Mouse (Mus musculus): Measurements from ENCODE around the gene Dab1.

Gene Dab1

DNA sequence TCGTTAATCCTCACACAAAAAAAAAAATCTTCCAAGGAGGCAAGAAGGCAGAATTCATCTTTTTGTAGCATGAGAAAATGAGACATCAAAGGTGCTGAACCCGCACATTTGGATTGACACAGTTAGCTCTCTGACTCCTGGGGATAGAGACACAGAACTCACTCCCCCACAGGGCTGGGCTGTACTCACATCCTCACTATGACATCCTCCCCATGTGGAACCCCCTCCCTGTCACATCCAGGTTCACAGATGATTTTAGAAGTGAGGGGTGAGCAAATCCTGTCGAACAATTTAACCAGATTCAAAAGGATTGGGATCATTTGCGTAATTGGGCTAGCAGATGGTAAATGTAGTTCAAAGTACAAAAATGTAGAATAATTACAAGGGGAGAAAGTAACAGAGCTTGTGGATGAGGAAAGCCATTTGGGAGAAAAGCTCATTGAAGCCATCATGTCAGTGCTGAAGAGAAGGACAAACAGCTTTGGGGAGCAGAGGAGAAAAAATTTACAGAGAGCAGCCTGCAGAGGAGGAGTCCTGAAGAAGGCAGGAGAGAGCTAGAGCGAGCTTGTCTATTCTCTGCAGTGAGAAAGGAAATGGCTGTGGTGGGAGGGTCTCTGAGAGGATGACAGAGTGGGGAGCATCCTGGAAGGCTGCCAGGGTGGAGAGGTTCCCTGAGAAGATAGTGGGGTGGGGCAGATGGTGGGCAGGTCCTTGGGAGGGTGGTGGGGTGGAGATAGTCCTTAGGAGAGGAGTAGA, 890.2 kb downstream of the Dab1 start:
- DNase-seq (ENCODE audit: extremely low read depth, low read depth): no peak

DNA sequence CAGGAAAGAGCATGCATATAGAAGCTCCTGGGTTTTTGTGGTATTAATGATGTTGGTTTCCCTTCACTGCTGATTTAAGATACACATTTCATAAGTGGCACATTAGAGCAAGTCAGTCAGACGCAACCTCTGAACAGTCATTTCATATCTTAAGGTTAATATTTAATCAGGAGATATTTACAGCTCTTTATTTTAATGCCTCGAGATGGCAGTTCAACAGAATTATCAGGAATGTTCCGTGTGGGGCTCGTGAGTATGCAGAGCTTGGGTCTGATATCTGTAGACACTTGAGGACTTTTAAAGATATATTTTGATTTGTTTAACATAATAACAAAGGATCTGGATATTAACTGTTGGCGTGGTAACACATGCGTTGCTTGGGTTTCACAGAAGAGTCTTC, 892.7 kb downstream of the Dab1 start:
- DNase-seq (ENCODE audit: extremely low read depth, low read depth): no peak

DNA sequence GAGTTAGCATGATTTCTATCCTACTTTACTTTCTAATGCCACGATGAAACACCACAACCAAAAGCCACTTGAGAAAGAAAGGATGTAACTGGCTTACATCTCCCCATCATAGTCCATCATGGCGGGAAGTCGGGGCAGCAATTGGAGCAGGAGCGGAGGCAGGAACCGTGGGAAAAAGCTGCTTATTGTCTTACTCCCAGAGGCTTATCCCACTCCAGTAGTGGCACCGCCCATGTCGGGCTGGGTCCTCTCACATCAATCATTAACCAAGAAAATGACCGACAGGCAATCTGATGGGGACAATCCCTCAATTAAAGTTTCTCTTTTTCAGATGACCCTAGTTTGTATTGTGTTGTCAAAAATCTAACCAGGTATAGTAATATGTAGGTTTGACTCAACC, 893.4 kb downstream of the Dab1 start:
- no peak for DNase-seq (ENCODE audit: extremely low read depth, low read depth)

DNA sequence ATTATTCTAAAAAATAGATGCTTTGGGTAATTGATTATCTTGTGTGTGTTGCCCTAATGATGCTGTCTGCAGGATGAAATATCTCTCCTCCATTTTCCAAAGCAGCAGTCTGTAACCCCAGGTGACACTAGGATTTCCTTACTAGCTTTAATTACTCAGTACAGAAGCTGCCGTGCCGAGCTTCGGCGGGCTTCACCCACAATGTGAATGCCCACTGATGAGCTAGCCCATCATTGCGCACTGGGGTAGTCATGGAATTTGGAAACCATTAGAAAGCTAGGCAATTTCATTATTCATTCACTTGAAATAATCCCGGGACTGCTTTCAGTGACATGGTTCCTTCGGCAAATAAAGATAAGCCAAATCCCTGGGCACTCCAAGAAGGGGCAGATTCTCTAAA, 894.5 kb downstream of the Dab1 start:
- no peak for DNase-seq (ENCODE audit: extremely low read depth, low read depth)

DNA sequence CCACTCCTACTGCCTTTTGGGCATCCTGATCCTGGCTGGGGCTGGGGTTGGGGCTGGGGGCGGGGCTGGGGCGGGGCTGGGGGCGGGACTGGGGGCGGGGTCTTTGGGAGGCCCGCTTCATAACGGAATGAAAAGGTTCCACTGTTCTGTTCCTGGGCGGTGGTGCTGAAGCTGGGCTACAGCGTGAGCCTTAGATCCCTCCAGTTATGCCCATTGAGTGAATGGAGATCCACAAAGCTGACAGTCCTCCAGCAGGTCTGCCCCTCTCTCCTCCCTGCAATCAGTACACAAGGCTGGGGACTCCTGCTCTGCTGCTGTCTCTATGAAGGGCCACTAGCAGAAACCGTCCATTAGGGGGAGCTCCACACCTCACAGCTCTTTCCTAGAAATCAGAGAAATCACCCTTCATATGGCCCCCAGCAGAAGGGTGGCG, 895.4 kb downstream of the Dab1 start:
- DNase-seq (ENCODE audit: extremely low read depth, low read depth): no peak

DNA sequence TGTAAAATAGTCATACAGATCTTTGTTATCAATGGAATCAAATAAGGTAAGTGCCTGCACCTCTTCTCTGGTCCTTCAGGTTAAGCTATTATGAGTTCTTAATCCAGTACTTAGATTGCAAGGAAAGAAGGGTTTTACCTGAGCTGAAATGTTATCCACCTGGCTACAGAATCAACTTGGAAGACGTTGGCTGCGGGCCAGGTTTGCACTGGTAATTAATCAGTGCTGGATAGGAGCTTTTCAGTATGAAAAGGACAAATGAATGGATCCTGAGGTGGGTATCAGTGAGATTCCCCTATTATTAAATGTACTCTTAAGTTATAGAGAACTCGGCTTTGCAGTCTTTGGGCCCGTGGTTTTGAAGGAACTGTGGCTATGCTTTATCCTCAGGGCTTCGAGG, 896.5 kb downstream of the Dab1 start:
- no peak for DNase-seq (ENCODE audit: extremely low read depth, low read depth)

DNA sequence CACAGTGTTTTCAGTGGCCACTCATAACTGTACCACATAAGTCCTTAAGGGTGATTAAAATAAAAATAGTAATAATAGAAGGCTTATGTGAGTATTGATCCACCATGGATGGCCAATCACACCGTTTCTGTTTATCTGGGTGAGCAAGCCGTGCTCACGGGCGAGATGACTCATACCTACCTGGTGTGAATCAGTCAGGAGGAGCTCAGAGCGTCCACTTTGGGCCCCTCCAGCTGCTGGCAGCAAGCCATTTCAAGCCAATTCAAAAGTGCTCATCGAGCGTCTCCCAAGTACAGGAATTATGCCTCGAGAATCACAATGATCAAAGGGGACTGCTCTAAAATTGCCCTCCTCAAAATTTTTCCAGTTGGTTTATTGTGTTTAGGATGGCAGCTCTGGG, 903.2 kb downstream of the Dab1 start:
- no peak for DNase-seq (ENCODE audit: extremely low read depth, low read depth)

DNA sequence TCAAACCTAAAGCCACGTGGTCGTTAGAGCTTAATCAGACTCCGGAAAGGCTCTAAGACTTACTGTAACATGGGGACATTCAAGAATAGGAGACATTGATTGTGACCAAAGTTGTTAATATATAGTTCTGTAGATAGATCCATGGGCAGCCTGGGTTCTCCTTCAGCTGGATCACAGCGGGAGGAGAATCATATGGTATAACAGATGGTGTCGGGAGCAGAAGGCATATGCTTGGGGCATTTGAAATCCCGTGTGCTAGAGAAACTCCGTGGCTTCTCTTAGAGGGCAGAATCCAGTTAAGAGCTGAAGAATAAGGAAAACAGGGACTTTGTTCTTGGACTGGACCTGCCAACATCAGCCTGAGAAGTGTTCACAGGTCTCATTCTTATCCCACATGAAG, 904.6 kb downstream of the Dab1 start:
- DNase-seq (ENCODE audit: extremely low read depth, low read depth): no peak

DNA sequence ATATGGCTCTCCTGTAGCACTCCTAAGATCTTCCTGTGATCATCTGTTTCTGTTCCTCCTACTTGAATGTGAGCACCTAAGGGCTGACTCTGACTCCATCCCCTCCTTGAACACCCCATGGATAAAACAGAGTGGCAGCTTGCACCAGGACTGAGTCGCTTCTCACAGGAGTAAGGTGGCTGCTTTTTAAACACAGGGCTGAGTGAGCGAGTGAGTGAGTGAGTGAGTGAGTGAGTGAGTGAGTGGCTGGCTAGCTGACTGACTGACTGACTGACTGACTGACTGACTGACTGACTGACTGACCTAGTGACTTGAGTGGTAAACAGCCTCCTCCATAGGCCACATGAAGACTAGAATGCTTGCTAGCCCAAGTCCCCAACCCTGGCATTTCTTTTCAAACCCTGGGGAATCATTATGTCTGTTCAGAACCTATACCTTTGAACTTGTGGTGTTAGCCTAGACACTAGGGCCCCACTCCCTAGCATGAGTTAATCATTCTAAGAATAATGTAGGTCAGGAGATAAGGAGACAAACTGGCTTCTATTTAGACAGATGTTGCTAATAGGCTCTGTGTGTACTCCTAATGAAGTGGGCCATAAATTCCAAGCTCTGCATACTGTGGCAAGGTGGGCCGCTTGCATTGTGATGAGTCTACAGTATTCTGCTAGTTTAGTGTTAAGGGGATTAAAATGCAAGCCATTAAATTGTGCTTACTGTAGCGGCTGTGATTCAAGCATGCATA, 910.9 kb downstream of the Dab1 start:
- no peak for DNase-seq (ENCODE audit: extremely low read depth, low read depth)

DNA sequence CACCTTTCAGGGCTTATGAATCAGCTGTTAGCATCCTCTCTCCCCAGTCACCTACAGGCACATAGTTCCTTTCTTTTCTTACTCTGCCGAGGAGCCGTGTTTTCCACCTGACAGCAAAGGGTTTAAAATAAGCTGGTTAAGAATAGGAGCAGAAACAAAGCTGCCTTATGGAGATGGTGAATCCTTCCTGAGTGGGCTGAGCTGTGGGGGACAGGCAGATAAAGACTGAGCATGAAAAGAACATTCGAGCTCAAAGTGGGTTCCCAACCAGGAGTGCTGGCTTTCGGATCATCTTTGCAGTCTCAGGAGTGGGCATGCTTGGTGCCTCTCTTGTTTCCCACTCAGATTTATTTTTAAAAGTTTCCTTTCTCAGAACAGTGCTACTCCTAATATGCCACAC, 913.7 kb downstream of the Dab1 start:
- no peak for DNase-seq (ENCODE audit: extremely low read depth, low read depth)

DNA sequence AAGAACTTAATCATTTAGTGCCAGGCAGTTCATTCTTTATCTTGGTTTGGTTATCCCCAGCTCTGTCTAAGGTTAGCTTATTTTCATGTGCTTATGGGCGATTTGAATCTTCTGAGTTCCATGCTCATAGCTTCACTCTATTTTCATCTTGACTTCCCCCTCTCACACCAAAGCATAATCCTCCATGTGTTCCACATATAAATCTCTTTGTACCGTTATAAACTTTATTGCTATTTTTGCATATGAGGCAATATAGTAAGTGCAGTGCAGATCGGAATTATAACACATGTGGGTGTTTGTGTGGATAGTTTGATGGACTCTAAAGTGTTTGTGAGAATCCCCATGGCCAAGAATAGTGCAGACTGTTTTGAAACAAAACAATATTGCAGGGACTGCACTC, 919.3 kb downstream of the Dab1 start:
- DNase-seq (ENCODE audit: extremely low read depth, low read depth): no peak

DNA sequence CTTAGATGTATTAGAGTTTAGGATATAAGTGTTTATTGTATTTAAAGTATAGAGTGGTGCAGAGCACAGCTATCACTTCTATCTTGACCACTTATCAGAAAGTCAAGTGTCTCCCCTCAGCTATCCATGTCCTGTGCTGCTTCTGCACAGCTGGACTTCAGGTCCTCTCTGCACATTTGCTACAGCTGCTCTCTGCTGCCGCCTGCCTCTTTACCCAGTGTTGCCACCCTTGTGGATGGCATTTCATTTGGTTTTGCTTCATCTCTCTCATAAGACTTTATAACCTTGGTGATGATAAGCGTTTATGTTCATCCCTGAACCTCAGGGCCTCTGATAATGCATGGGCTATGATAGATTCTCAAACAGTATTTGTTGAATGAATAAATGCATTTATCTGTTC, 919.9 kb downstream of the Dab1 start:
- DNase-seq (ENCODE audit: extremely low read depth, low read depth): no peak

DNA sequence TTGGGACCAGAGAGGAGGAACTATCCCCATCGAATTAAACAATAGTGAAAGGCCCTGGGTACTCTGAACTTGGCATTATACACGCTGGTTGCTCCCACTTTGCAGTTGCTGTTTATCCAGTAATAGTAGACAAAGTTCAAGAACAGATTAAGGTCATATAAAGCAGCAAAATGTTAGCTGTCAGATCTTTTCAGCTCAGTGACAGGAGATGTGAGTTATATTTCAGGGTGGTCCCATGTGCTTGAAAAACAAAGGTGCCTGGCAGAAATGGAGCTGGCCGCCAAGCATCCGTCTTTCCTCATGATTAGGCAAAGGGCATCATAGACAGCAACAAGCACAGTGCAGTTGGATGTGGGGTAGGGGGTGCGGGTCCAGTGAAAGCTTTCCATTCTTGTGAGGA, 927.9 kb downstream of the Dab1 start:
- no peak for DNase-seq (ENCODE audit: extremely low read depth, low read depth)

DNA sequence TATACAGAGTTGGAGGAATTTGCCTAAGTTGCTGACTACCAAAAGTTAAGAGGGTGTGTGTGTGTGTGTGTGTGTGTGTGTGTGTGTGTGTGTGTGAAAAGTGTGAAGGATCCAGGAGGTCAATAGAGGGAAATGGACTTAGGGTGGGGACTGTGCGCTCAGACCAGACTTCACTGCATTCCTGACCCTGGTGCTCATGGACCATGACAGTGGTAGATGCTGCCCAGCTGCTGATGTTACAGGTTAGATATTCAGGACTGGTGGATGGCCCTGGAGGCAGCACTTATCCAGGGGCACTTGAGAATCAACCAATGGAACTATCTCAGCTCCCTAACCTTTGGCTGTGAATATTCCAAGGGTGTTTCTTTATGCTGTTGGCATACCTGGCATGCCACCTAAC, 929.1 kb downstream of the Dab1 start:
- DNase-seq (ENCODE audit: extremely low read depth, low read depth): no peak

DNA sequence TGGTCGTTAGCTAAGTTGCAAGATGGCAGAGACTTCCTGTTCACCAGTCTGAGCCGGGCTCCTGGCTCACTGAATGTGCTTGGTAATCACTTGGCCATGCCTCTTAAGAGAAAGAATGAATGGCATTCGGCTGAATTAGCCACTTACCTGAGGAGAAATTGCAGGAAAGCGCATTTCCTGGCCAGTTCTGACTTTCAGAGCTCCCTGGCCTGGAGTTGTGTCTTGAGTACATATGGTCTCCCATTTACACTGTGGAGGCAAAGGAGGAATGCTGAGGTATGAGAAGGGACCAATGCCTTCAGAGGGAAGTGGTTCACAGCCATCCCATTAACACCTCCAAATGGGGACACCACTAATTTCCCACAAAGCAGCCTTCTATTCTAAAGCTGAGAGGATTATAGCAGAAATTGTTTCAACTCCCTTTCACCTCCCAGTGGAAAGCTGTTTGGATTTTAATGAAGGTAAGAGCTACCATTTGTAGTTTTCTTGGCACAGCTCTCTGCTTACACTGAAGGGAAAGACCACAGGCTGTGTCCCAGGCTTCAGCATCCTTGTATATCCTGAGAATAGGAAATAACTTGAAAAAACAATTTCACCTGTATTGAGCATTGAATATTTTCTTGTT, 931.5 kb downstream of the Dab1 start:
- DNase-seq (ENCODE audit: extremely low read depth, low read depth): no peak

DNA sequence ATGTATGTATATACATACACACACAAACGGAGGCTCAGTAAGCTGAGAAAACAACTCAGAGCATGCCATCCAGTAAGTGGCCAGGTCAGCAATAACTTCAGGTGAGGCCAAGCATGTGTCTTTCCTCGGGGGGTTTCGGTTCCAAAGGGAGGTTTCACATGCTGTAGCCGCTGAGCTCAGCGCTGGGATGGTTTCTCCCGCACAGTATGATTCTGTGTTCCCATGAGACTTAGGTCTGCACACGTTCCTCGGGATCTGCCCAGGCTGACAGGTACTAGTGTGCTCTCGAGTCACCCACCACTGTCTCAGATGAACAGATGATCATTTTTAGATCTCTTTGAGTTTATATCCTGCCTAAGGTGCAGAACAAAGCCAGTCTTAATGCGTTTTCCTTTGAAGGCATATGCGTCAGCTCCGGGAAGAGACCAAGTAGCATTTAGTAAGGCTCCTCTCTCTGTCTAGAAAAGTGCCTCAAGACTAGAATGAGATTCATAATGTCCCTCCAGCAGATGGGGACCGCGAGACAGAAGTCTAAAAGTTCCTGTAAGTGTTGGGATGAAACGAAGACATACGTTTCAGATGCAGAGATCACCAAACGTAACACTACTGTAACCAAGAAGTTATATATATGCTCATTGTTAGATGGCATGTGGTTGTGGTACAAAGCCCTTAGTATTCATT, 932.4 kb downstream of the Dab1 start:
- DNase-seq (ENCODE audit: extremely low read depth, low read depth): no peak

DNA sequence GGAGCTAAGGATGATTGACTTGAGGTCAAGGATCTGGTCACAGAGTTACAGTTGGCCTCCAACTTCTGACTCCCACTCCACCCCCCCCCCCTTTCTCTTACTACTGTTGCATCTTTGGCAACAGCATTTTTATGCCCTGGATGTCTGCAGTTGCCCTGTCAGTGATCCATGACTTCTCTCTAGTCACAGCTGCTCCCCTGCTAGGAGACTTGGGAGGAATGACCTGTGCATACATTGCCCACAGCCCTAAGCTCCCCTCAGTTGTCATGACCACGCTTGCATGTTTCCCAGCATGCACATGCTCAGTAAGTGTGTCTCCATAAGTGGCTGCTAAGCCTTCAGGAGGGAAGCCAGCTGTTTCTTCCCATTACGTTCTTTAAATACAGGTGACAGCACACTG, 936.2 kb downstream of the Dab1 start:
- DNase-seq (ENCODE audit: extremely low read depth, low read depth): no peak

DNA sequence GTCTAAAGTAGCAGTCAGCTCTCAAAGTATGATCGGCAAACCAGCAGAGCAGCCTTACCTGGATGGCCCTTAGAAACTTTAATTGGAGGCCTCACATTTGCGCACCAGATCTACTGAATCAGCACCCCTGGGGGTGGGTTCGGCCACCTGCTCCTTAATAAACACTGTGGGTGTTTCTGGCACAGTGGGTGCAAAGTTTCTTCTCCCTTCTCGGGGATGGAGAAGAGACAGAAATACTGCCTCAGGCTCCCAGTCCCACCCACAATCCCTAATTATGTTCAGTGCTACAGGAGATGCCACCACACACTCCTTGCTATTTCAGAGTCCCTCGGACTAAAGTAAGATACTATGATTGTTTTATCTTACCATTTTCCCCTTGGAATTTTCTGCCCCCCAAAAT, 944.4 kb downstream of the Dab1 start:
- DNase-seq (ENCODE audit: extremely low read depth, low read depth): no peak

DNA sequence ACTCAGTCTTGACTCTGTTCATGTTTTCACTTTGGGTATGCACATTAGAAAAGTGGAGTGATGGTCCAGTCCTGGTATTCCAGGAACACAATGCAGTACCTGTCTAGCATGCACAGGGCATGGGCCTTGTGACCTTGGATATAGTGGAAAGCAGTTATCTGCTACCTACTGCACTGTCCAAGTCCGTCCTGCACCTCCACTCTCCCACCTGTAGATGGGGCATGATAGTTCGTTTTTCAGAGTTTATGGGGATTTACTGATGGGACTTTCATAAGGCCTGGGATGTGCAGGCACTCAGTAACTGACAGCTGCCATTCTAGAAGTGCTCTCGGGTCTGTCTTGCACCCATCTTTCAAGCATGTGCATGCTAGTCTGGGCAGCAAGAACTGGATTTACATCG, 951.4 kb downstream of the Dab1 start:
- no peak for DNase-seq (ENCODE audit: extremely low read depth, low read depth)

DNA sequence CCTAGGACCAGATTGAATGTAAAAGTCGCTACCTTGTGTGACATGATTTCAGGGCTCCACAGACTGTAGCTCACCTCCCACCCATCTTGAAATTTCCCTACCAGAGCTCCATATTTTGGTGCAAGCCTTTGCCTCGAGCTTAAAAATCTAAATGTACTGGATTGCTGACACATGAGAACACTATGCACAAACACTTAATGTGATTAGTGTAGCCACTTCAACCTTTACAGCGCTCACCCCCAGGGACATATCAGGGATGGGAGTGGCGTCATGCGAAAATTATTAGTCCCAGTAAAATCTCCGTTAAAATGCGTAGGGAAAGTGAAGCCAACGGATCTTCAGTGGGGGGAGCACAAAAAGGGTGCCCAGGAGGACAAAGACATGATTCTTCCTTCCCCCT, 953.3 kb downstream of the Dab1 start:
- no peak for DNase-seq (ENCODE audit: extremely low read depth, low read depth)

DNA sequence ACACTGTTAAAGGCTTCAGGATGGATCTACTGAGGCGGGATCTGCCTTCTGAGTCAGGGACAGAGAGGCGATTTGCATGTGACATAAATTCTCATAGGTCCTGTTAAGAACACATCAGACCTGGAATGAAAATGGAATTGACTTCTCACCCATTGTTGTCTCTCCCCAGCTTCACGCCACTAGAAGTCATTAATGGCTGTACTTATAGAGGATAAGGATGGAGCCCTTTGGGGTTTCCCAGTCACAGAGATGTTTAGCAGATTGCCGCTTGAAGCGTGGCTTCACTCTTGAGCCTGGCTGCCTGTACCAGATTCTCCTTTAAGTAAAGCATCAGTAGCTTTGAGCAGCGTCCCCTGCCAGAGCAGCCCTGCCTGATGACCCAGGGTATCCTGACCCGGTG, 954.3 kb downstream of the Dab1 start:
- DNase-seq (ENCODE audit: extremely low read depth, low read depth): no peak

DNA sequence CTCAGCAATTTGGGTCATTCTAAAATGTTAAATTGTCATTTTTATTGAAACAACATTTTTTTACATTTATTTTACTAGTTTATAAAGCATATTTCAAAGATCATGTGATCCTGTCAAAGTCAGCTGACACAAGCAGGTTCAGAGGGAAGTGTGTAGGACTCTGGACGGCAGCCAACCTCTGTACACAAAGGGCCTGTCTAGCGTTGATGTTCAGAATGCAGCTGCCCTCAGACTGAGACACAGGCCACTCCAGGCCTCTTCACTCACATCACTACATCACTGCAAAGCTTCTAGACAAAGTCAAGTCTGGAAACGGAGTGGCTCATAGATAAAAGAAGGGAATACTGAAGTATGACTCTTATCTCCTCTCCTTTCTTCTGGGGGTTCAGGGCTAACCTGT, 959.2 kb downstream of the Dab1 start:
- DNase-seq (ENCODE audit: extremely low read depth, low read depth): no peak
